Mouse (Mus musculus) liver, adult 2 months (tissue): Measurements from ENCODE around the gene Gm6370. TPM values are rescaled to one million over a fixed set of nuclear protein-coding genes. Genes with fewer than 3 reads are reported as not detected.
"Not testable (repeated sequence)": the region's sequence is repeated elsewhere in the genome, so short reads cannot be mapped to it uniquely, and the experiment has no call there.

Source experiments
- DNase-seq: peaks from one replicate; pipeline ENCODE4 v3.0.0-alpha.2; 2011; ENCODE audit warnings: low read depth, low spot score; ENCODE audit errors: extremely low read depth
- H3K27ac ChIP-seq: fragments of 200-500 bp; replicated peaks from 2 replicates; pipeline ENCODE4 v1.5.1; 2012; ENCODE audit warnings: low read depth, mild to moderate bottlenecking, control low read depth, inconsistent platforms, low read length; ENCODE audit not compliant: insufficient read depth
- H3K27me3 ChIP-seq: fragments of 200-500 bp; 2 replicates; pipeline ENCODE4 v1.6.1; 2012; ENCODE audit warnings: mild to moderate bottlenecking, moderate library complexity, low read length, inconsistent platforms; ENCODE audit not compliant: control insufficient read depth, insufficient read depth
- H3K36me3 ChIP-seq: fragments of 200-500 bp; 2 replicates; pipeline ENCODE4 v1.6.1; 2012; ENCODE audit warnings: low read length, inconsistent platforms; ENCODE audit not compliant: control insufficient read depth, insufficient read depth
- H3K4me1 ChIP-seq: fragments of 200-500 bp; 2 replicates; pipeline ENCODE4 v1.6.1; 2011; ENCODE audit warnings: low read length; ENCODE audit not compliant: control insufficient read depth, insufficient read depth
- H3K4me3 ChIP-seq: fragments of 200-500 bp; 2 replicates; pipeline ENCODE4 v1.5.1; 2011; ENCODE audit warnings: low read depth, mild to moderate bottlenecking, control low read depth, low read length, moderate library complexity; ENCODE audit not compliant: insufficient read depth
- H3K79me2 ChIP-seq: fragments of 200-500 bp; 2 replicates; pipeline ENCODE4 v1.6.1; 2012; ENCODE audit warnings: inconsistent platforms, mild to moderate bottlenecking, low read length, moderate library complexity; ENCODE audit not compliant: control insufficient read depth, insufficient read depth
- H3K9ac ChIP-seq: fragments of 200-500 bp; 2 replicates; pipeline ENCODE4 v1.6.1; 2012; ENCODE audit warnings: low read depth, mild to moderate bottlenecking, control low read depth, inconsistent platforms, low read length
- CTCF ChIP-seq: fragments of 200-500 bp; IDR thresholded peaks from 2 replicates; pipeline ENCODE4 v1.5.1; 2011; ENCODE audit warnings: low read depth, low read length, control low read depth
- POLR2A ChIP-seq: fragments of 200-500 bp; IDR thresholded peaks from 2 replicates; pipeline ENCODE4 v1.6.1; 2011; ENCODE audit warnings: low read length, control low read depth; ENCODE audit not compliant: insufficient read depth; ENCODE audit errors: extremely low read depth
- WGBS: fragments of 180-500 bp; shearing (Covaris S2); methylation state at CpG from one replicate; pipeline ENCODE4 v1.1.7; 2018; 5-methylcytosine and 5-hydroxymethylcytosine counted together
- polyA plus RNA-seq: library from polyadenylated mRNA; depleted of rRNA; stranded (reverse); fragments of >200 nt; gene quantifications from 2 replicates; pipeline ENCODE4 v1.2.3, GENCODE M21; 2012
- total RNA-seq: library from RNA; depleted of rRNA; stranded (reverse); fragments of >200 nt; gene quantifications from 2 replicates; pipeline ENCODE4 v1.2.3, GENCODE M21; 2014

Gm6370 gene
- total and polyA plus RNA-seq, 2 experiments = not detected

DNA sequence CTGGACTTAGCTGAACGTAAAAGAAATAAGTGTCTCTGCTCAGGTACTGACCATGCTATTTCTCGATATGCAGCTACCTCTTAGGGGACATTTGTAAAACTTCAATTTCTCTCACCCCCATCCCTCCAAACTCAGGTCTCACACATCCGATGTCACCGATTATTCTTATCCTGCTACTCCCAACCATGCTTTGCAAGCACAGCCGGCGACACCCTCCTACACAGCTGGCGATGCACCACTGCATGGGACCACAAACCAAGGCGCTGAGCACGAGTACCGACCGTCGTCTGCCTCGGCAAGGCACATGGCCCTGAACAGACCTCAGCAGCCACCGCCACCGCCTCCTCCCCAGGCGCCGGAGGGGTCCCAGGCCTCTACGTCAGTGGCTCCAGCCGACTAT, 24.5 kb upstream of the Gm6370 start:
- Histone ChIP-seq H3K27ac (no peak overlapping the region), H3K4me3 (no peak overlapping the region), H3K27me3 (no peaks in the 10 kb centered on the region), H3K36me3 (no peaks in the 10 kb centered on the region), H3K4me1 (no peaks in the 10 kb centered on the region), H3K9ac (no peak overlapping the region), H3K79me2 (no peaks in the 10 kb centered on the region)
- WGBS = 92% methylated on average over 19 of the region's 19 CpGs
- TF ChIP-seq CTCF (no peak), POLR2A (no peak)
- no peak for DNase-seq

DNA sequence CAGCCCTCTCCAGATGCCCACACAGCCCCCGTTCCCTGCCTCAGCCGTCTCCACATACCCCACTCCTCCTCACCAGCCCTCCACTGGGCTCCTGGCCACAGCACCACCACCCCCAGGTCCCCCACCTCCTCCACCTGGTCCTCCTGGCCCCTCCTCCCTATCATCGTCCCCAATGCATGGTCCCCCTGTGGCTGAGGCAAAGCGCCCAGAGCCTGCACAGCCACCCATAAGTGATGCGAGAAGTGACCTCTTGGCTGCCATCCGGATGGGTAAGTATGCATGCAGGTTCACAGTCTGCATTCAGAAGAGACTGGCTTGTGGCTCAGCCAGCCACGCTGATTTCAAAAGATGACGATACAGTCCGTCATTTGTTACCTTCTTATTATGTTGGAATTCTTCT, 22.9 kb upstream of the Gm6370 start:
- H3K27me3 ChIP-seq = no peaks in the 10 kb centered on the region
- H3K4me3 ChIP-seq = no peak overlapping the region
- H3K27ac ChIP-seq = no peak overlapping the region
- WGBS = 93% methylated on average over 9 of the region's 9 CpGs
- no peaks in the 10 kb centered on the region for H3K79me2 ChIP-seq
- H3K36me3 ChIP-seq = no peaks in the 10 kb centered on the region
- no peaks in the 10 kb centered on the region for H3K4me1 ChIP-seq
- DNase-seq = no peak
- H3K9ac ChIP-seq = no peak overlapping the region
- TF ChIP-seq POLR2A (no peak), CTCF (no peak)

DNA sequence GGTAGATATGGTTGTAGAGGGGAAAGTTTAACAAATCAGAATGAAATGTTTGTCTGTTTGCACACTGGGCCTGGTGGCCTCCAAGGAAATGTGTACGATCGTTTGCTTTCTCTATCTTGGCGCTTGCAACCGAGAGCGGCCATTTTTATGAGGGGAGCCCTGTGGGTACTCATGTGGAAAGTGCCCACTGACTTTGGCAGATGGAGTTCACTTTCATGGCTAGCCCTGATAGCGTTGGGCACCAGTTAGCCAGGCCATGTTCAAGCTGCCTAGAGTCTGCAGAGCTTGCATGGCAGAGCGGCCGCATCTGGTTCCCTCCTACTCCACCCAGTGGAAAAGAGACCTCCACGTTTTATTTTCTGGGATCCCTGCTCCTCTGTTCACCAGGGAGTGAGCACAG, 20.3 kb upstream of the Gm6370 start:
- Histone ChIP-seq H3K27ac (no peak overlapping the region), H3K9ac (no peak overlapping the region), H3K36me3 (no peaks in the 10 kb centered on the region), H3K4me1 (no peaks in the 10 kb centered on the region), H3K27me3 (no peaks in the 10 kb centered on the region), H3K79me2 (no peaks in the 10 kb centered on the region), H3K4me3 (no peak overlapping the region)
- TF ChIP-seq POLR2A (no peak), CTCF (no peak)
- no peak for DNase-seq
- WGBS = 83% methylated on average over 9 of the region's 9 CpGs

DNA sequence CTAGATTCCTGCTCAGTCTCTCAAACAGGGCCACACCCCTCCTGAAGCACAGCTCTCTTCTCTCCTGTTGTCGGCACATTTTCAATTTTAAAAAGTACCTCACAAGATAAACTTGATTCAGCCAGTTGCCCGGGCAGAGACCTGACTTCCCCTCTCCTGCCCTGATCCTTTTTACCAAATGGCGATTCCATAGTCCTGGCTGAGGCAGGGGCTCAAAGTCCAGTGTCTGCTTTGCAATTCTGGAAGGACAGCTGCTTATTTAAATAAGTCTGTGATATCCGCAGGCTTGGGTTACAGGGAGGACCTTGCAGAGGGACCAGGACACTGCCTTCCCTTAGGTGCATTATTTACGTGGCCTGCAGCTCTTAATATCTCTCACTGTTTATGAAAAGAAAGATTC, 19.9 kb upstream of the Gm6370 start:
- H3K4me3 ChIP-seq = no peak overlapping the region
- TF ChIP-seq POLR2A = no peak
- no peak for TF ChIP-seq CTCF
- no peaks in the 10 kb centered on the region for H3K4me1 ChIP-seq
- DNase-seq = peak; percentile 37
- no peak overlapping the region for H3K9ac ChIP-seq
- H3K27ac ChIP-seq = no peak overlapping the region
- H3K27me3 ChIP-seq = no peaks in the 10 kb centered on the region
- WGBS = 24% methylated on average over 5 of the region's 5 CpGs
- no peaks in the 10 kb centered on the region for H3K79me2 ChIP-seq
- H3K36me3 ChIP-seq = no peaks in the 10 kb centered on the region

DNA sequence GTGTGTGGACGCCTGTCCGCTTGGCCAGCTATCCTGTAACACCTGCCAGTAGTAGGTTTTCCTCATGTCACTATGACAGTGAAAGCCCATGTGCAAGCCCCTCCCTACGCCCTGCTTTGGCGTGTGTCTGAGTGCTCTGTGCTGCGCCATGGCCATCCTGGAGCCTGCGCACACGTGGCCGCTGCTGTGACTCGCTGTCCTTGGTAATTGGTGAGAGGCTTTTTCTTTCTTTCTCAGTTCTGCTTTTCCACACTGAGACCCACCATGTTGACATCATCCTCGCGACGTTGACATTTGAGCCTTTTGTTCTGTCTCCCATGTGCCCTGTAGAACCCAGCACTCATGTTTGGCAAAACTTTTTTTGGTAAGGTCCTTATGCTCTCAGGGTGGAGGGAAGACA, 19.3 kb upstream of the Gm6370 start:
- Histone ChIP-seq H3K4me1 (no peaks in the 10 kb centered on the region), H3K27ac (no peak overlapping the region), H3K9ac (no peak overlapping the region), H3K79me2 (no peaks in the 10 kb centered on the region), H3K4me3 (no peak overlapping the region), H3K36me3 (no peaks in the 10 kb centered on the region), H3K27me3 (no peaks in the 10 kb centered on the region)
- no peak for TF ChIP-seq POLR2A
- TF ChIP-seq CTCF = no peak
- WGBS = 81% methylated on average over 12 of the region's 12 CpGs
- DNase-seq = no peak

DNA sequence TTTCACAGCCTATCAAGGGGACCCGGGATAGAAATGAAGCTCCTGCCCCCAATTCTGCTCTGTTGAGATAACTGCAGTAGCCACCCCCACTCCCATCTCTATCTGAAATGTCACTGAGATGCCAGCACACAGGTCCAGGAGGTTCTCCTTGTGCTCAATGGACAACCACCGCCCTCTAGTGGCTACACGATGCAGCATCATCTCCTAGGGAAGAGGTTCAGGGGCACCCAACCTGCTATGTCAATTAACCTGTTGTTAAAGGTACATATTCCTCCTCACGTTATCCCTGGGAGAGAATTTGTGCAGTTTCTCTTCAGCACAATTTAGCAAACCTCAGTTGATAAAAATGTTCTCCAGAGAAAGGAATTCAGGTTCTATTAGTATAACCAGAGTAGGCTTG, 11.6 kb upstream of the Gm6370 start:
- H3K4me3 ChIP-seq, H3K27me3 ChIP-seq, H3K27ac ChIP-seq, DNase-seq, H3K36me3 ChIP-seq, H3K9ac ChIP-seq, H3K4me1 ChIP-seq, H3K79me2 ChIP-seq: not testable (repeated sequence)
- TF ChIP-seq CTCF = peak; percentile 43
- WGBS = under 1% methylated on average over 4 of the region's 4 CpGs

DNA sequence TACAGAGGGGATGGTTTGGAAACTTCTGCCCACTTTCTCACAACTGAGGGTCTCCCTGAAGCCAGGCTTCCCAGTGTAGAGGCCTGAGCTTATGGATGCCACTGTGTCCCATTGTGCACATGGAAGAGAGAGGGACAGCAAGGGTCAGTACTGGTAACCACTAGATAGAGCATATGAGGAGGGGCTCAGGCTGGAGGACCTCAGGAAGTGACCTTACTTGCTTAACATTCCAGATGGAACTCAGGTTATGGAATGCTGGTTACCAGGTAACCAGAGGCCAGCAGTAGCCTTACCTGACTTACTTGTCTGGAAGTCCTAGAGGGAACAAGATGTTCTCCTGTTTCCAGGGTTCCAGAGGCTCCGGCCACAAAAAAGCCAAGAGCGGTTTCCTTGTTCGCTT, 9.5 kb upstream of the Gm6370 start, which contains the start of gene Gm6408:
Gene Gm6408 (plus strand): TSS at position 301 of the 400 bp plus-strand sequence.
- H3K4me1 ChIP-seq, H3K27ac ChIP-seq, H3K9ac ChIP-seq, H3K4me3 ChIP-seq, DNase-seq, H3K79me2 ChIP-seq, H3K36me3 ChIP-seq, H3K27me3 ChIP-seq: not testable (repeated sequence)
- WGBS = 79% methylated on average over 3 of the region's 3 CpGs

DNA sequence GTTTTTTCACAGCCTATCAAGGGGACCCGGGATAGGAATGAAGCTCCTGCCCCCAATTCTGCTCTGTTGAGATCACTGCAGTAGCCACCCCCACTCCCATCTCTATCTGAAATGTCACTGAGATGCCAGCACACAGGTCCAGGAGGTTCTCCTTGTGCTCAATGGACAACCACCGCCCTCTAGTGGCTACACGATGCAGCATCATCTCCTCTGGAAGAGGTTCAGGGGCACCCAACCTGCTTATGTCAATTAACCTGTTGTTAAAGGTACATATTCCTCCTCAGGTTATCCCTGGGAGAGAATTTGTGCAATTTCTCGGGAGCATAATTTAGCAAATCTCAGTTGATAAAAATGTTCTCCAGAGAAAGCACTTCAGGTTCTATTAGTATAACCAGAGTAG, 2.2 kb upstream of the Gm6370 start:
- WGBS = 6% methylated on average over 3 of the region's 4 CpGs
- not testable (repeated sequence) for H3K36me3 ChIP-seq, H3K79me2 ChIP-seq, H3K27me3 ChIP-seq, H3K27ac ChIP-seq, H3K4me1 ChIP-seq, H3K9ac ChIP-seq, H3K4me3 ChIP-seq
- DNase-seq = peak; percentile 6

DNA sequence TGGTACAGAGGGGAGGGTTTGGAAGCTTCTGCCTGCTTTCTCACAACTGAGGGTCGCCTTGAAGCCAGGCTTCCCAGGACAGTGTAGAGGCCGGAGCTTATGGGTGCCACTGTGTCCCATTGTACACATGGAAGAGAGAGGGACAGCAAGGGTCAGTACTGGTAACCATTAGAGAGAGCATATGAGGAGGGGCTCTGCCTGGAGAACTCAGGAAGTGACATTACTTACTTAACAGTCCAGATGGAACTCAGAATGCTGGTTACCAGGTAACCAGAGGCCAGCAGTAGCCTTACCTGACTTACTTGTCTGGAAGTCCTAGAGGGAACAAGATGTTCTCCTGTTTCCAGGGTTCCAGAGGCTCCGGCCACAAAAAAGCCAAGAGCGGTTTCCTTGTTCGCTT, 10.9 kb downstream of the Gm6370 start, which contains the start of gene 4930449I24Rik:
Gene 4930449I24Rik (plus strand): TSS at position 301 of the 400 bp plus-strand sequence.
- H3K79me2 ChIP-seq, H3K4me3 ChIP-seq, H3K27me3 ChIP-seq, H3K36me3 ChIP-seq, H3K9ac ChIP-seq, H3K27ac ChIP-seq, DNase-seq, H3K4me1 ChIP-seq: not testable (repeated sequence)
- no CpG with 5 or more reads among the region's 5 CpGs for WGBS
